Mouse (Mus musculus): ENCODE measurements around the gene Hsh2d. TPM values are rescaled to one million over a fixed set of nuclear protein-coding genes. Genes with fewer than 3 reads are reported as not detected.
A peak's percentile ranks its signal among the peaks of the same experiment; 100 is the strongest.

The Hsh2d gene
- polyA plus RNA-seq, 1 experiment from 2014 or later, result not detected

DNA sequence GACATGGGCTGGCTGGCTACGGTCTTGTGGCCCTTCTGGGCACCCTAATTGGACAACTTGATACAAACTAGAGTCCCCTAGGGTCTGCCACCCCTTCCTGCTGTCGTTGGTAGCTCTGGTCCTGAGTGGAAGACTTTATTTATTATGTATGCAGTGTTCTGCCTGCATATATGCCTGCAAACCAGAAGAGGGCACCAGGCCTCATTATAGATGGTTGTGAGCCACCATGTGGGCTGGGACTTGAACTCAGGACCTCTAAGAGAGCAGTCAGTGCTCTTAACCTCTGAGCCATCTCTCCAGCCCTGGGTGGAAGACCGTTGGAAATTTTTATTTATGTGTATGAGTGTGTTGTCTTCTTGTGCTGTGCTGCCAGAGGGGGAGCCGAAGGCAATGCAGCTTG is 31.3 kb downstream of the Hsh2d start:
- Histone ChIP-seq H3K27ac (replicated peaks; ENCODE audit: low read depth, low read length) (no peak overlapping the region), H3K4me3 (replicated peaks; ENCODE audit: low read depth, low read length) (peak overlapping the region; percentile 66), H3K4me2 (ENCODE audit: low read length) (peak overlapping the region; percentile 60), H3K9me3 (ENCODE audit: control insufficient read depth, low read length) (no peaks in the 10 kb centered on the region), H3K4me1 (ENCODE audit: control insufficient read depth, insufficient read depth, low read length) (peaks cover 7% of the 10 kb centered on the region; the same call in 1 of the 2 replicates), H3K27me3 (ENCODE audit: control insufficient read depth, insufficient read depth, low read length) (no peaks in the 10 kb centered on the region), H3K9ac (replicated peaks; ENCODE audit: low read length) (no peak overlapping the region), H3K36me3 (ENCODE audit: control insufficient read depth, insufficient read depth, low read length) (peaks cover 30% of the 10 kb centered on the region)
- ATAC-seq (ENCODE audit: low FRiP score, low TSS enrichment) (no peak), DNase-seq (no peak)
- 83% methylated on average over 4 of the region's 4 CpGs for WGBS

DNA sequence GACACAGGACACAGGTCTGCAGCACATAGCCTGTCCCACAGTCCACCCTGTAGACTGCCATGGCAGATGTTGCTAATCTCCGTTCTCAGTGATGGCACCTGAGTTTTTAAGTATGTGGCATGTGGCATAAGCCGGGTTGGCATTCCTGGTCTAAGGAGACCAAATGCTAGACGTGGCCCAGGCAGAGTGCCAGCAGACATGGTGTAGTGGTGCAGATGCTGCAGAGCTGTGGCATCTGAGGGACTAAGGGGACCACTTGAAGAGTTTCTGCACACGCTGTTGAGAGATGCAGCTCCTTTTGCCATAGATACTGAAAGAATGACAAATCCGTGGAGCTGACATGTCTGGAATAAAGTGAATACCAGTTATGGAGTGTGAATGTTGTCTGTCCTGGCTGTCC is 33.2 kb downstream of the Hsh2d start:
- Histone ChIP-seq H3K27me3 (ENCODE audit: control insufficient read depth, insufficient read depth, low read length) (no peaks in the 10 kb centered on the region), H3K36me3 (ENCODE audit: control insufficient read depth, insufficient read depth, low read length) (peaks cover 30% of the 10 kb centered on the region), H3K4me1 (ENCODE audit: control insufficient read depth, insufficient read depth, low read length) (peaks cover 7% of the 10 kb centered on the region; the same call in 1 of the 2 replicates), H3K9ac (replicated peaks; ENCODE audit: low read length) (no peak overlapping the region), H3K4me3 (replicated peaks; ENCODE audit: low read depth, low read length) (no peak overlapping the region), H3K27ac (replicated peaks; ENCODE audit: low read depth, low read length) (no peak overlapping the region), H3K9me3 (ENCODE audit: control insufficient read depth, low read length) (no peaks in the 10 kb centered on the region), H3K4me2 (ENCODE audit: low read length) (no peak overlapping the region)
- ATAC-seq (ENCODE audit: low FRiP score, low TSS enrichment) (no peak), DNase-seq (no peak)
- 91% methylated on average over 5 of the region's 5 CpGs for WGBS

DNA sequence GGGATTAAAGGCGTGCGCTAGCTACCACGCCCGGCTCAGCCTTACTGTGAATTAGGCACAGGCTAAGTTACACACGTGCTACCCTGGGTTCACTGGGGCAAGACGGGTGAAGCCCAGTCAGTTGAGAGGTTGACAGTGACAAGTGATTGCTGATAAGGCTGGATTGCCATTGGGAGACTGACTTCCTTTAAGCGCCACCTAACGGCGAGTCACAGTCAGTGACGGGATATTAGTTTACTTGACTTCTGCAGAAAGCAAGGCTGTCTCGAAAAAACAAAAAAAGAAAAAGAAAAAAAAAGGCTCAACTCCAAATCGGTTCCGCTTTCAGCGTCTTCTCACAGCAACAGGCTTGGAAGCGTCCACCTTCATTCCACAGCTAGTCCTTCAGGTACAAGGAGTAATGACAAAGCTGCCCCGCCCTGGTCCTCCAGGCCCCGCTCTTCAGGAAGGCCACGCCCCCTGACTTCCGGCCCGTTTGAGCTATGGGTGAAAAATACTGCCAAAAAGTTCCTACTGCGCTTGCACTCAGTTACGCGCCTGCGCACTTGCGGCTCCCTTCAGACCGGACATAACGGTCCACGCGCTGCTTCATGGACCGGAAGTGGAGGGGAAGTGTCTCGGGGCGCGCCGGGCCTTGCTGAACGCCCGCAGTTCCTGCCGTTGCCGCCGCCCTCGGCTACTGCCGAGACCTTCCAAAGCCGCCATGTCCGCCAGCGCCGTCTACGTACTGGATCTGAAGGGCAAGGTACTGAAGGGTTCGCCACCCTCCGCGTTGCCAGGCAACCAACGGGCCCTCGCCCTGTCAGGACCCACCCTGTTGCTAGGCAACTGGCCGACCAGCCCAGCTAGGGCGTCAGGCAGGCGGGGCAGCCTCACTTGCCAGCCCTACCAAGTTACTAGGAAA is 50.3 kb downstream of the Hsh2d start, which contains the start of gene Ap1m1:
Gene Ap1m1 (plus strand): TSS at position 520 of the 904 bp plus-strand sequence.
- ATAC-seq (ENCODE audit: low FRiP score, low TSS enrichment), result peak; percentile 95

DNA sequence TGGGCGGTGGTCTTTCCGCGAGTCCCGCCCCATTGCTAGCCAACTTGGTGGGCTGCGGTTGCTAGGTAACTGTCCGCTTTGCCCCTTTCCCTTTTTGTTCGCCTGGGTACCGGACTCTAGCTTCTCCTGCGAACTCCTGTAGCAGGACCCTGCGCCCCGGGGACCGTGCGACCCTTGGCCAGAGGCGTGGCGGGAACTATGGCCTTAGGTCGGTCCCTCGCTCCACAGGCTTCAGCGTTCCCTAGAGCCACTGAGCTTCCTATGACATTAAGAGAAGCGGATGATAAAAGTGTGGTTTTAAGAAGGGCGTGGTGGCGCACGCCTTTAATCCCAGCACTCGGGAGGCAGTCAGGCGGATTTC is 50.9 kb downstream of the Hsh2d start:
- Histone ChIP-seq H3K4me3 (replicated peaks; ENCODE audit: low read depth, low read length) (peak overlapping the region; percentile 61), H3K27ac (replicated peaks; ENCODE audit: low read depth, low read length) (peak overlapping the region; percentile 93), H3K9me3 (ENCODE audit: control insufficient read depth, low read length) (no peaks in the 10 kb centered on the region), H3K4me1 (ENCODE audit: control insufficient read depth, insufficient read depth, low read length) (peaks cover 14% of the 10 kb centered on the region), H3K9ac (replicated peaks; ENCODE audit: low read length) (peak overlapping the region; percentile 62), H3K4me2 (ENCODE audit: low read length) (peak overlapping the region; percentile 75), H3K27me3 (ENCODE audit: control insufficient read depth, insufficient read depth, low read length) (no peaks in the 10 kb centered on the region), H3K36me3 (ENCODE audit: control insufficient read depth, insufficient read depth, low read length) (peaks cover 8% of the 10 kb centered on the region; the same call in 1 of the 2 replicates)
- WGBS, result under 1% methylated on average over 24 of the region's 24 CpGs
- no peak for DNase-seq
- ATAC-seq (ENCODE audit: low FRiP score, low TSS enrichment), result no peak

More for the DNA sequence above, 50.3 kb downstream of the Hsh2d start, which contains the start of gene Ap1m1:
- Histone ChIP-seq H3K36me3 (ENCODE audit: control insufficient read depth, insufficient read depth, low read length) (peaks cover 8% of the 10 kb centered on the region; the same call in 1 of the 2 replicates), H3K4me3 (replicated peaks; ENCODE audit: low read depth, low read length) (peak within 1 kb of the TSS; percentile 61), H3K27me3 (ENCODE audit: control insufficient read depth, insufficient read depth, low read length) (no peaks in the 10 kb centered on the region), H3K27ac (replicated peaks; ENCODE audit: low read depth, low read length) (peak within 1 kb of the TSS; percentile 93), H3K9ac (replicated peaks; ENCODE audit: low read length) (peak within 1 kb of the TSS; percentile 62), H3K9me3 (ENCODE audit: control insufficient read depth, low read length) (no peaks in the 10 kb centered on the region), H3K4me1 (ENCODE audit: control insufficient read depth, insufficient read depth, low read length) (peaks cover 14% of the 10 kb centered on the region), H3K4me2 (ENCODE audit: low read length) (peak within 1 kb of the TSS; percentile 75)
- DNase-seq, result peak; percentile 100
- WGBS, result under 1% methylated on average over 54 of the region's 54 CpGs

DNA sequence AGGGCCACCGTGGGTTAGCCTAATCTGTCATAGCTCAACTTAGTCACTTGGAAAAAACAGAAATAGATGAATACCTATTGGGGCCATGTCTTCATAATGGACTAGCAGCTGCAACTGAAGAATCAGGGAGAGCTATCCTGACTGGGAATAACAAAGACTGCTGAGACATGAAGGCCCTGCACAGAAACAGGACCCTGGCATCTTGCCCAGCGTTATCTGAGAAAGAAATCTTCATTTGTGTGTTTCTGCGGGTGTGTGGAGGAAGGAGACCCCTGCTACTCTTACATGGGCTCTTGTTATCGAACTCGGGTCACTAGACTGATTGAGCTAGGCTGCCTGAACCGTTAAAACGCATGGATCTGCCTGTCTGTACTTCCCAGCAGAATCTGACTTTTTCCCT is 51.5 kb downstream of the Hsh2d start:
- Histone ChIP-seq H3K9ac (replicated peaks; ENCODE audit: low read length) (peak overlapping the region; percentile 62; the same call in 1 of the 2 replicates), H3K4me2 (ENCODE audit: low read length) (peak overlapping the region; percentile 75), H3K27ac (replicated peaks; ENCODE audit: low read depth, low read length) (no peak overlapping the region), H3K9me3 (ENCODE audit: control insufficient read depth, low read length) (no peaks in the 10 kb centered on the region), H3K27me3 (ENCODE audit: control insufficient read depth, insufficient read depth, low read length) (no peaks in the 10 kb centered on the region), H3K36me3 (ENCODE audit: control insufficient read depth, insufficient read depth, low read length) (peaks cover 9% of the 10 kb centered on the region), H3K4me1 (ENCODE audit: control insufficient read depth, insufficient read depth, low read length) (peaks cover 14% of the 10 kb centered on the region), H3K4me3 (replicated peaks; ENCODE audit: low read depth, low read length) (peak overlapping the region; percentile 61)
- ATAC-seq (ENCODE audit: low FRiP score, low TSS enrichment) (no peak), DNase-seq (no peak)
- WGBS, result 66% methylated on average over 7 of the region's 7 CpGs

DNA sequence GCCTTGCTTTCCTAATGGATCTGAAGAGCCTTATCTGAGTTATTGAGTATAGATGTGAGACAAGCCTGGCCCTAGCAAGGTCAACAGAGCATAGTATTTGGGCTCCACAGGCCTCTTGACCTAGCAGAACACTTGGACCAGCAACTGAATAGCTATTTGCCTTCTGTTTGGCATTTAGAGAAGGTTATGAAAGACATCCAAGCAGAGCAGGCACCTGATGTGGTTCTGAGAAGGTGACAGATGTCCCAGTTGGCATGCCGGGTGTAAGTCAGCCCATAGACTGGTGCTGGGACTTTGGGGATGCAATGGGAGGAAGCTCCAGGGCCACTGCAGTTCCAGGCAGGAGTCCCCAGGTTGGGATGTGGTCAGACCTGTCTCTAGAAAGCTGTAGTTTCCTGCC is 52.8 kb downstream of the Hsh2d start:
- 100% methylated on average over 1 of the region's 1 CpGs for WGBS

DNA sequence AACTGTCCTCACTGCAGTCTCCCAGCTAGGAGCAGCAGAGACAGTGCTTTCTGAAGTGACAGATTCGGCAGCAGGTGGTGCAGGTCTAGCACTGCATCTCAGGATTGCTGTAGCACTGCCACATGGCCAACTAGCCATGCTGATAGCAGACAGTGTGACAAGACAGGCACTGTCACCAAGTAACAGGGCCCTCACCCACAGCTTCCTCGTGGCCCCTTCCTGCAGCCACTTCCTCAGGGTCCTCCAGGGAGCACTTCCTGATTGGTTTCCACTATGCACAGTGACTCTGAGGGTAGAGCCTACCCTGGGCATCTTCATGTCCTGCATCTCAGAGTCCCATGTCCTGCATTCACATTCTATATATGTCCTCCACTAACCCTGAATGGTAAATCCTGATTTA is 55.2 kb downstream of the Hsh2d start:
- DNase-seq (no peak), ATAC-seq (ENCODE audit: low FRiP score, low TSS enrichment) (no peak)
- H3K27ac ChIP-seq (replicated peaks; ENCODE audit: low read depth, low read length), result no peak overlapping the region
- no peak overlapping the region for H3K9ac ChIP-seq (replicated peaks; ENCODE audit: low read length)
- no peak overlapping the region for H3K4me3 ChIP-seq (replicated peaks; ENCODE audit: low read depth, low read length)
- H3K4me1 ChIP-seq (ENCODE audit: control insufficient read depth, insufficient read depth, low read length), result peaks cover 14% of the 10 kb centered on the region
- peaks cover 31% of the 10 kb centered on the region for H3K36me3 ChIP-seq (ENCODE audit: control insufficient read depth, insufficient read depth, low read length)
- H3K9me3 ChIP-seq (ENCODE audit: control insufficient read depth, low read length), result no peaks in the 10 kb centered on the region
- H3K4me2 ChIP-seq (ENCODE audit: low read length), result no peak overlapping the region
- H3K27me3 ChIP-seq (ENCODE audit: control insufficient read depth, insufficient read depth, low read length), result no peaks in the 10 kb centered on the region
- WGBS, result 77% methylated on average over 2 of the region's 2 CpGs

More for the DNA sequence above, 52.8 kb downstream of the Hsh2d start:
- DNase-seq (no peak), ATAC-seq (ENCODE audit: low FRiP score, low TSS enrichment) (no peak)
- Histone ChIP-seq H3K9ac (replicated peaks; ENCODE audit: low read length) (no peak overlapping the region), H3K36me3 (ENCODE audit: control insufficient read depth, insufficient read depth, low read length) (peaks cover 21% of the 10 kb centered on the region), H3K4me1 (ENCODE audit: control insufficient read depth, insufficient read depth, low read length) (peaks cover 14% of the 10 kb centered on the region), H3K4me2 (ENCODE audit: low read length) (no peak overlapping the region), H3K27ac (replicated peaks; ENCODE audit: low read depth, low read length) (no peak overlapping the region), H3K4me3 (replicated peaks; ENCODE audit: low read depth, low read length) (no peak overlapping the region), H3K9me3 (ENCODE audit: control insufficient read depth, low read length) (no peaks in the 10 kb centered on the region), H3K27me3 (ENCODE audit: control insufficient read depth, insufficient read depth, low read length) (no peaks in the 10 kb centered on the region)

Data from midbrain, embryonic 14.5 days (tissue).